Mouse (Mus musculus): Measurements from ENCODE around the gene Opcml.

DNA sequence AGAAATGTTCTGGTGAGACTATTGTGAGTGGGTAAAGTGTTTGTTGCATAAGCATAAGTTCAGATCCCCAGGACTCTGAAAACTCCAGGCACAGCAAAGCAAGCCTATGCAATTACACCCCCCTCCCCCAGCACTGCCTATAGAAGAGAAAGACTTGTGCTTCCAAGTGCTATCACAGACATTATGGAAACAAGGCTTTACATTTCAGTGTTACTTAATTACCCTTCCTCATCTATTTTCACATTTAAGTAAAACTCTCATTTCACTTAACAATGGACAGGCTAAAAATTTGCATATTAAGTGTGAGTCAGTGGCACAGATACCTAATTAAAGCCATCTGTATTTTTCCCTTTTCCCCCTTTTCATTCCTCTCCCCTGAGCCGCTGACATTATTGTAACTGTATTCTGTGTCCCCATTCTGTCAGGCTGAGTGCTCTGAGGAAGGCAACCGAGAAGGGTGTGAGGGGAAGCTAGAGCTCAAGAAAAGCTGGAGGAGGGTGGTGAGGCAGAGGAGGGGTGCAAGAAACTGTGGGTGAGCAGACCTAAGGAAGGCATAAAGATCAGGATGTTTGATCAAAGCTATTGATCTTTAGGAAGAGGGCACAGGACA, 1055.5 kb downstream of the Opcml start:
- TF ChIP-seq MYOG (IDR thresholded peaks at IDR 0.05; ENCODE audit: control insufficient read depth, extremely low read depth, insufficient read length): no peak
- no peak for TF ChIP-seq CTCF (IDR thresholded peaks at IDR 0.05; ENCODE audit: control insufficient read depth, insufficient read depth, insufficient read length)
- no peak for TF ChIP-seq USF1 (IDR thresholded peaks at IDR 0.05; ENCODE audit: low read depth)
- TF ChIP-seq CEBPB (IDR thresholded peaks at IDR 0.05; ENCODE audit: low read depth): no peak
- no peak for TF ChIP-seq MAX (IDR thresholded peaks at IDR 0.05)
- no peak for TF ChIP-seq FOSL1 (IDR thresholded peaks at IDR 0.05; ENCODE audit: insufficient read depth, low read length, poor library complexity, severe bottlenecking)
- no peak for TF ChIP-seq MYOD1 (IDR thresholded peaks at IDR 0.05; ENCODE audit: control insufficient read depth, insufficient read length, low read depth)
